Mouse (Mus musculus): ENCODE measurements around the gene Rps11. TPM values are rescaled to one million over a fixed set of nuclear protein-coding genes. Genes with fewer than 3 reads are reported as not detected.
A peak's percentile ranks its signal among the peaks of the same experiment; 100 is the strongest.

The Rps11 gene
- polyA plus RNA-seq, 1 experiment: 221 TPM

DNA sequence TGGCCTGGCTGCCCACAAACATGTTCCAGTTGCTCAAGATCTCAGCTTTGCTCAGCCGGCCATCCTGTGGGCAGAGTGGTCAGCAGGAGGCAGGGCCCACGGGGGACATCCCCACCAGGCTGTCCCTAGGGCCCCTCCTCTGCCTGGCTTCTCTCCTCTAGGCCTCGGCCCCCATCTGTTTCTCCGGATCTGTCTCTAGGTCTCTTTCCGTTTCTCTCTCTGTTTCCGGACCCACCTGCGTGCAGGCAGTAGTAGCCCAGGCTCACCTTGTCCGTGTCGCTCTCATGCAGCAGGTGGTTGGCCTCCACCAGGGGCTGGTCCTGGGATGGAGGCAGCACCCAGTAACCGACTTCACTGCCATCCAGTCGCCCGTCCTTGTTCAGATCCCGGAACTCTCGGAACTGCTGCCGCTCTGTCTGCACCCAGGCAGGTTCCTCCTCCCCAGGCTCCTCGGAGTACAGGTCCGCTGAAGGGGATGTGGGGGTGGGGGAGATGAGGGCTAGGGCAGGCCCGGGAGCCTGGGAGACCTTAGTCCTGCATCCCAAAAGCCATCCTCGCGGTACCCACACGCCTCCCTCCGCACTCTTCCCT is 40.8 kb downstream of the Rps11 start:
- no peak for TF ChIP-seq POLR2A (IDR thresholded peaks at IDR 0.05; ENCODE audit: borderline replicate concordance, extremely low read depth, low read depth, low read length)
- TF ChIP-seq CTCF (IDR thresholded peaks at IDR 0.05; ENCODE audit: insufficient read depth, low read length): no peak
- DNase-seq: no peak
- WGBS: 77% methylated on average over 22 of the region's 22 CpGs
- Histone ChIP-seq H3K4me1 (ENCODE audit: control insufficient read depth, insufficient read depth, low read length) (peaks cover 4% of the 10 kb centered on the region; the same call in 1 of the 2 replicates), H3K4me3 (replicated peaks; ENCODE audit: extremely low read depth, low read depth, low read length) (peak overlapping the region; percentile 20)

GRCm38 (mm10) chr7:45082401-45083299 is 41.6 kb downstream of the Rps11 start:
- DNase-seq: no peak
- H3K4me3 ChIP-seq (replicated peaks; ENCODE audit: extremely low read depth, low read depth, low read length): peak overlapping the region; percentile 45

GRCm38 (mm10) chr7:45081016-45081415 is 43.2 kb downstream of the Rps11 start:
- 67% methylated on average over 5 of the region's 5 CpGs for WGBS
- peaks cover 4% of the 10 kb centered on the region; the same call in 1 of the 2 replicates for H3K4me1 ChIP-seq (ENCODE audit: control insufficient read depth, insufficient read depth, low read length)
- DNase-seq: no peak
- no peak overlapping the region for H3K4me3 ChIP-seq (replicated peaks; ENCODE audit: extremely low read depth, low read depth, low read length)
- TF ChIP-seq POLR2A (IDR thresholded peaks at IDR 0.05; ENCODE audit: borderline replicate concordance, extremely low read depth, low read depth, low read length) (no peak), CTCF (IDR thresholded peaks at IDR 0.05; ENCODE audit: insufficient read depth, low read length) (no peak)

More at GRCm38 (mm10) chr7:45082401-45083299, 41.6 kb downstream of the Rps11 start:
- TF ChIP-seq CTCF (IDR thresholded peaks at IDR 0.05; ENCODE audit: insufficient read depth, low read length) (no peak), POLR2A (IDR thresholded peaks at IDR 0.05; ENCODE audit: borderline replicate concordance, extremely low read depth, low read depth, low read length) (peak; percentile 34; the same call in 1 of the 2 replicates)
- peaks cover 4% of the 10 kb centered on the region; the same call in 1 of the 2 replicates for H3K4me1 ChIP-seq (ENCODE audit: control insufficient read depth, insufficient read depth, low read length)
- 49% methylated on average over 25 of the region's 25 CpGs for WGBS

DNA sequence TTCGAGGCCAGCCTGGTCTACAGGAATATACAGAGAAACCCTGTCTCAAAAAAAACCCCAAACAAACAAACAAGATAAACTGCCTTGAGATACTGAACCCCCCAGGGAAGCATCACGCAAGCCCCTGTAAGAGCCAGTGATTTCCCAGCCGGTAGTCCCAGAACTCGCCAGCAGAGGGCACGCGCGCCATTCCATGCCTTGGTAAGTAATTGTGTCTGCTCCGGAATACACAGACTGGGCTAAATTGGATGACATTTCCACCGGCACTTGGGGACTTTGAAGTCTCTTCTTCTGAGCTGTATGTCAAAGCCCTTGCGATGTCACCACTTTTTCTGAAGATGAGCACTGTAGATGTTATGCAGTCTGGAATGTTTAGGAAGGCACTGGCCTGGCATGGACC is 44.4 kb downstream of the Rps11 start:
- peak; percentile 89 for TF ChIP-seq CTCF (IDR thresholded peaks at IDR 0.05; ENCODE audit: insufficient read depth, low read length)
- peak; percentile 19; the same call in 1 of the 2 replicates for TF ChIP-seq POLR2A (IDR thresholded peaks at IDR 0.05; ENCODE audit: borderline replicate concordance, extremely low read depth, low read depth, low read length)
- H3K4me3 ChIP-seq (replicated peaks; ENCODE audit: extremely low read depth, low read depth, low read length): no peak overlapping the region
- H3K4me1 ChIP-seq (ENCODE audit: control insufficient read depth, insufficient read depth, low read length): peaks cover 4% of the 10 kb centered on the region; the same call in 1 of the 2 replicates
- DNase-seq: peak; percentile 94
- 1% methylated on average over 10 of the region's 10 CpGs for WGBS

- peak; percentile 68 for DNase-seq
- 27% methylated on average over 9 of the region's 9 CpGs for WGBS
- Histone ChIP-seq H3K4me1 (ENCODE audit: control insufficient read depth, insufficient read depth, low read length) (peaks cover 4% of the 10 kb centered on the region; the same call in 1 of the 2 replicates), H3K4me3 (replicated peaks; ENCODE audit: extremely low read depth, low read depth, low read length) (no peak overlapping the region)
- TF ChIP-seq CTCF (IDR thresholded peaks at IDR 0.05; ENCODE audit: insufficient read depth, low read length) (peak; percentile 81), POLR2A (IDR thresholded peaks at IDR 0.05; ENCODE audit: borderline replicate concordance, extremely low read depth, low read depth, low read length) (no peak)
Observed at GRCm38 (mm10) chr7:45078513-45078912, 45.7 kb downstream of the Rps11 start.

- no peak for TF ChIP-seq POLR2A (IDR thresholded peaks at IDR 0.05; ENCODE audit: borderline replicate concordance, extremely low read depth, low read depth, low read length)
- TF ChIP-seq CTCF (IDR thresholded peaks at IDR 0.05; ENCODE audit: insufficient read depth, low read length): no peak
- no peak overlapping the region for H3K4me3 ChIP-seq (replicated peaks; ENCODE audit: extremely low read depth, low read depth, low read length)
- no peak for DNase-seq
- peaks cover 4% of the 10 kb centered on the region; the same call in 1 of the 2 replicates for H3K4me1 ChIP-seq (ENCODE audit: control insufficient read depth, insufficient read depth, low read length)
- WGBS: 92% methylated on average over 2 of the region's 2 CpGs
Observed at GRCm38 (mm10) chr7:45077829-45078228, 46.4 kb downstream of the Rps11 start.

GRCm38 (mm10) chr7:45077322-45077721 is 46.9 kb downstream of the Rps11 start:
- Histone ChIP-seq H3K4me3 (replicated peaks; ENCODE audit: extremely low read depth, low read depth, low read length) (no peak overlapping the region), H3K4me1 (ENCODE audit: control insufficient read depth, insufficient read depth, low read length) (no peaks in the 10 kb centered on the region; the same call in 1 of the 2 replicates)
- TF ChIP-seq POLR2A (IDR thresholded peaks at IDR 0.05; ENCODE audit: borderline replicate concordance, extremely low read depth, low read depth, low read length): no peak
- TF ChIP-seq CTCF (IDR thresholded peaks at IDR 0.05; ENCODE audit: insufficient read depth, low read length): no peak
- no peak for DNase-seq
- WGBS: 89% methylated on average over 14 of the region's 14 CpGs

GRCm38 (mm10) chr7:45076501-45076900 is 47.7 kb downstream of the Rps11 start:
- DNase-seq: no peak
- WGBS: 88% methylated on average over 30 of the region's 30 CpGs

GRCm38 (mm10) chr7:45075405-45075804 is 48.8 kb downstream of the Rps11 start:
- DNase-seq: no peak
- no peaks in the 10 kb centered on the region for H3K4me1 ChIP-seq (ENCODE audit: control insufficient read depth, insufficient read depth, low read length)
- WGBS: 40% methylated on average over 4 of the region's 4 CpGs
- TF ChIP-seq POLR2A (IDR thresholded peaks at IDR 0.05; ENCODE audit: borderline replicate concordance, extremely low read depth, low read depth, low read length) (no peak), CTCF (IDR thresholded peaks at IDR 0.05; ENCODE audit: insufficient read depth, low read length) (no peak)
- no peak overlapping the region for H3K4me3 ChIP-seq (replicated peaks; ENCODE audit: extremely low read depth, low read depth, low read length)

More at GRCm38 (mm10) chr7:45076501-45076900, 47.7 kb downstream of the Rps11 start:
- Histone ChIP-seq H3K4me1 (ENCODE audit: control insufficient read depth, insufficient read depth, low read length) (no peaks in the 10 kb centered on the region), H3K4me3 (replicated peaks; ENCODE audit: extremely low read depth, low read depth, low read length) (no peak overlapping the region)
- TF ChIP-seq POLR2A (IDR thresholded peaks at IDR 0.05; ENCODE audit: borderline replicate concordance, extremely low read depth, low read depth, low read length) (no peak), CTCF (IDR thresholded peaks at IDR 0.05; ENCODE audit: insufficient read depth, low read length) (no peak)
